Mouse (Mus musculus): ENCODE measurements around the gene Vps52. TPM values are rescaled to one million over a fixed set of nuclear protein-coding genes. Genes with fewer than 3 reads are reported as not detected.
"Not testable (repeated sequence)": the region's sequence is repeated elsewhere in the genome, so short reads cannot be mapped to it uniquely, and the experiment has no call there.

Vps52 gene
- total RNA-seq, 2 experiments from 2014 or later: 18.6 to 38.4 TPM

- no peak for ATAC-seq (replicated peaks; ENCODE audit: poor library complexity, severe bottlenecking)
These were observed 4.3 kb downstream of the Vps52 start for GRCm38 (mm10) chr17:33959948-33960347.

GRCm38 (mm10) chr17:33962876-33963275 lies 7.3 kb downstream of the Vps52 start:
- ATAC-seq (replicated peaks; ENCODE audit: poor library complexity, severe bottlenecking): no peak

- no peak for ATAC-seq (replicated peaks; ENCODE audit: poor library complexity, severe bottlenecking)
These were observed 9.7 kb downstream of the Vps52 start for GRCm38 (mm10) chr17:33965082-33965845.

- ATAC-seq (replicated peaks; ENCODE audit: poor library complexity, severe bottlenecking): no peak
These were observed 10.4 kb downstream of the Vps52 start for GRCm38 (mm10) chr17:33965846-33966550.

GRCm38 (mm10) chr17:33968489-33968888 lies 12.9 kb downstream of the Vps52 start:
- ATAC-seq (replicated peaks; ENCODE audit: poor library complexity, severe bottlenecking): peak; percentile 86

GRCm38 (mm10) chr17:33968927-33969326 lies 13.3 kb downstream of the Vps52 start:
- ATAC-seq (replicated peaks; ENCODE audit: poor library complexity, severe bottlenecking): peak; percentile 11; the same call in 1 of the 2 replicates

- ATAC-seq (replicated peaks; ENCODE audit: poor library complexity, severe bottlenecking): no peak
These were observed 13.8 kb downstream of the Vps52 start for GRCm38 (mm10) chr17:33969394-33969793.

GRCm38 (mm10) chr17:33972691-33973090 lies 17.1 kb downstream of the Vps52 start:
- peak; percentile 31; the same call in 1 of the 2 replicates for ATAC-seq (replicated peaks; ENCODE audit: poor library complexity, severe bottlenecking)

GRCm38 (mm10) chr17:33973572-33973971 lies 18.0 kb downstream of the Vps52 start:
- no peak for ATAC-seq (replicated peaks; ENCODE audit: poor library complexity, severe bottlenecking)

- no peak for ATAC-seq (replicated peaks; ENCODE audit: poor library complexity, severe bottlenecking)
These were observed 22.4 kb downstream of the Vps52 start for GRCm38 (mm10) chr17:33977861-33978557.

GRCm38 (mm10) chr17:33978631-33979031 lies 23.0 kb downstream of the Vps52 start:
- peak; percentile 90 for ATAC-seq (replicated peaks; ENCODE audit: poor library complexity, severe bottlenecking)

- no peak for ATAC-seq (replicated peaks; ENCODE audit: poor library complexity, severe bottlenecking)
These were observed 24.0 kb downstream of the Vps52 start for GRCm38 (mm10) chr17:33979512-33980050.

GRCm38 (mm10) chr17:33980181-33981035 lies 24.8 kb downstream of the Vps52 start:
- 0 out of 2 replicates have a peak, but pooled peaks have one; percentile 7 for ATAC-seq (replicated peaks; ENCODE audit: poor library complexity, severe bottlenecking)

- ATAC-seq (replicated peaks; ENCODE audit: poor library complexity, severe bottlenecking): peak; percentile 61
These were observed 25.7 kb downstream of the Vps52 start for GRCm38 (mm10) chr17:33981192-33981909.

GRCm38 (mm10) chr17:33982136-33982535 lies 26.5 kb downstream of the Vps52 start:
- not testable (repeated sequence) for ATAC-seq (replicated peaks; ENCODE audit: poor library complexity, severe bottlenecking)

GRCm38 (mm10) chr17:33991788-33992664 lies 36.4 kb downstream of the Vps52 start:
- ATAC-seq (replicated peaks; ENCODE audit: poor library complexity, severe bottlenecking): peak; percentile 70

- no peak for ATAC-seq (replicated peaks; ENCODE audit: poor library complexity, severe bottlenecking)
These were observed 39.3 kb downstream of the Vps52 start for GRCm38 (mm10) chr17:33994959-33995358.

GRCm38 (mm10) chr17:33995651-33996050 lies 40.0 kb downstream of the Vps52 start:
- no peak for ATAC-seq (replicated peaks; ENCODE audit: poor library complexity, severe bottlenecking)

All from granulocyte monocyte progenitor cell, adult 5-6 weeks (primary cell).